Mouse (Mus musculus) duodenum, adult 2 months (tissue): ENCODE results near the gene Abl2. TPM values are rescaled to one million over a fixed set of nuclear protein-coding genes. Genes with fewer than 3 reads are reported as not detected.

Experiments used
- polyA plus RNA-seq: library from polyadenylated mRNA; depleted of rRNA; stranded (reverse); fragments of >200 nt; gene quantifications from 2 replicates; pipeline ENCODE4 v1.2.3, GENCODE M21; 2012; ENCODE audit warnings: low replicate concordance; rRNA removed

The Abl2 gene
- 2.7 and 2.8 TPM in 2 replicates for polyA plus RNA-seq

DNA sequence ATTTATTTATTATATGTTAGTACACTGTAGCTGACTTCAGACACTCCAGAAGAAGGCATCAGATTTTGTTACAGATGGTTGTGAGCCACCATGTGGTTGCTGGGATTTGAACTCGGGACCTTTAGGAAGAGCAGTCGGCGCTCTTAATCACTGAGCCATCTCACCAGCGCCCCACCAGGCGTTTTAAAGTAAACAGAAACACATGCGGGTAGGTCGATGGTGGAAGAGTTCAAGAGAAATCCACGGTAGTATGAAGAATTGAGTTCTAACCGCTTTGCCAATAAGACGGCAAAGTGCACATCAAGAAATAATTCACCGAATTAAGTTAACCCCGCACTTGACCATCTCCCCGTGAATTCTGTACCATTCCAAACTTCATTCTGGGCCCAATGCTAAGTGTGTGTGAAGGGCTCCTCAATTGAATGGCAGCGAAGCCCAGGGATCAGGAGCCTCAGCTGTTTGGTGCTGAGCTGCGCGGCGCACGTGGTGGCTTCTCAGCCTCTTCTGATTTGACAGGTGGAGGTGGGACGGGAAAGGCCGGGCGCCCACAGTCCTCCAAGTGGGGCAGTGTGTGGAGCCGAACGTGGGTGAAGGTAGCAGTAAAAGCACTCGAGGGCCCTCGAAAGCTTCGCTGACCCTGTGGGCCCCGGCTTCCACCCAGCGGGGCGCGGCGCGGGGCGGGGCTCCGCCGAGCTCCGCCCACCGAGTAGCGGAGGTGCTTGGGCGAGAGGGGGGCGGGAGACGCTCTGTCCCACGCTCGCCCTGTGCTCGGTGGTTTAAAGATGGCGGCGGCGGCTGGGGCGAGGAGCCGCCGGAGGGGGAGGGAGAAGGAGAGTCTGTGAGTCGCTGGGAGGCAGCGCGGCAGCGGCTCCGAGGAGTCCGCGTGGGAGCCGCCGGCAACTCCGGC is at the start of gene Abl2:
TSS of gene Abl2 (plus strand) at position 763 of the 907 bp plus-strand sequence.

DNA sequence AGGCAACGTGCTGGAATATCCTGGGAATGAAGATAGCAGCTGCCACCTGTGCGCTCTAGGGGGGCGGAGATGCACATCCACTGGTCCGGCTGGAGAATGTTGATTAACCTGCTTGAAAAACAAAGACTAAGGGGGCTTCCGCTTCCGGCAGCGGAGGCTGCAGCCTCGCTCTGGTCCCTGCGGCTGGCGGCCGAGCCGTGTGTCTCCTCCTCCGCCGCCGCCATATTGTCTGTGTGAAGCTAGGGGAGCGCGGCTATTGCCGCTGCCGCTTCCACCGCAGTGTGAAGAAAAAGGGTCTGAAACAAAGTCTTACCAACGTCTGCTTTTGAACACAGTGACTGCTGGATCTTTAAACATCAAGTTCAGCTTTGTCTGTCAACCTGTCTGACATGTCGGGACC is 34.7 kb upstream of the Abl2 start, which contains the start of gene Gm10031:
TSS of gene Gm10031 (plus strand) at position 171 of the 400 bp plus-strand sequence.

DNA sequence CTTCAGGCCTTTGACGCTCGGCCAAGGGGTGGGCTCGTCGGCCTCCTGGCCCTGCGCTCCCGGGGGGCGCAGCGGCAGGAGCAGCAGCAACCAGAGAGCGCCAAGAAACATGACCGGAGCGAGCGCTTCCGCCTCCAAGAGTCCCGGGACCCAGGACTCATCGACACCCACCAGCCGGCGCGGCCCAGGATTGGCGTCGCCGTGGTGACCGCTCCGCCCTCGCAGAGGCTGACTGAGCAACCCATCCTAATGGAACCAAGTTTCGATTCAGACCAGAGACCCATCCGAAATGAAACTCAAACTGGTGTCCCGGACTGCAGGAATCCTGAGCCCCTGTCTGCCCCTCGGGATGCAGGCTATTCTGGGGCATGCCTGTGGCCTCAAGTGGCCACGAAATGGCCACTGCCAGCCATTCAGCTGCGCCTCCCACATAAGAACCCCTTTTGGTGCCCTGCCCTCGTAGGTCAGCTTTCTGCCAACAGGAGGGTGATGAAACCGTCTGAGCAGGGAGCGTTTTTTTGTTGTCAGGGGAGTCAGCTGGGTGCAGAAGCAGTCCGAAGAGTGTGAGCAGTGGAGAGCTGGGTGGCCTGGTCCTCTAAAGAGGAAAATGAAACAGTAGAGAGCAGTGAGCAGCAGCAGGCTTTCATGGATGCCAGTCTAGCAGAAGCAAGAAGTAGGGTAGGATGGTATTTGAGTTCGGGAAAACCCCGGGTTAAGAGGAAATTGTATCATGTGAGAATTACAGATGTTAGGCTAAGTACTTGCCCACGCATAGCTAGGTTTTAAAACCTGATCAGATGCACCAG is 115.8 kb downstream of the Abl2 start, which contains the start of gene Tor3a:
TSS of gene Tor3a (minus strand) at position 162 of the 806 bp plus-strand sequence.

Other genes starting within 250 kb of the Abl2 start
- not detected in 2 replicates for gene Nphs2, start 248.1 kb upstream of the Abl2 start, polyA plus RNA-seq
- gene Gm2000, start 192.7 kb upstream of the Abl2 start, polyA plus RNA-seq = 1.2 and 3.8 TPM in 2 replicates
- gene Axdnd1, start 137.6 kb upstream of the Abl2 start, polyA plus RNA-seq = not detected in 2 replicates
- 5.6 and 12.1 TPM in 2 replicates for gene Soat1, start 84.5 kb upstream of the Abl2 start, polyA plus RNA-seq
- 17.7 and 23.1 TPM in 2 replicates for gene Gm10031, start 34.8 kb upstream of the Abl2 start, polyA plus RNA-seq
- gene Tor3a, start 115.6 kb downstream of the Abl2 start, polyA plus RNA-seq = 13.4 and 19.9 TPM in 2 replicates
- gene Fam20b, start 160.3 kb downstream of the Abl2 start, polyA plus RNA-seq = 9.1 and 11.4 TPM in 2 replicates